Mouse (Mus musculus) midbrain, embryonic 11.5 days (tissue): Measurements from ENCODE around the gene Atp5c1. TPM values are rescaled to one million over a fixed set of nuclear protein-coding genes. Genes with fewer than 3 reads are reported as not detected.

ENCODE experiments used
- ATAC-seq: fragments of 200-750 bp; cut with Nextera tagmentation; 2 replicates; pipeline ENCODE4 v1.8.0; 2017; ENCODE audit warnings: moderate TSS enrichment, moderate library complexity; ENCODE audit not compliant: low FRiP score
- DNase-seq: peaks from one replicate; pipeline ENCODE4 v3.0.0; 2015; ENCODE audit warnings: low spot score; ENCODE audit errors: missing footprints
- H3K27ac ChIP-seq: fragments of 300-500 bp; sonication (generic); 2 replicates; pipeline ENCODE4 v1.5.1; 2014; ENCODE audit warnings: low read depth, low read length
- H3K27me3 ChIP-seq: fragments of 300-500 bp; sonication (generic); 2 replicates; pipeline ENCODE4 v1.6.1; 2014; ENCODE audit warnings: mild to moderate bottlenecking, low read length, moderate library complexity, mixed read lengths; ENCODE audit not compliant: control insufficient read depth, insufficient read depth
- H3K36me3 ChIP-seq: fragments of 300-500 bp; sonication (generic); 2 replicates; pipeline ENCODE4 v1.6.1; 2014; ENCODE audit warnings: mild to moderate bottlenecking, low read length, moderate library complexity, mixed read lengths; ENCODE audit not compliant: control insufficient read depth, insufficient read depth
- H3K4me1 ChIP-seq: fragments of 300-500 bp; sonication (generic); 2 replicates; pipeline ENCODE4 v1.6.1; 2014; ENCODE audit warnings: low read length; ENCODE audit not compliant: control insufficient read depth, insufficient read depth
- H3K4me2 ChIP-seq: fragments of 300-500 bp; sonication (generic); 2 replicates; pipeline ENCODE4 v1.6.1; 2014; ENCODE audit warnings: mild to moderate bottlenecking, moderate library complexity
- H3K4me3 ChIP-seq: fragments of 300-500 bp; sonication (generic); 2 replicates; pipeline ENCODE4 v1.5.1; 2014; ENCODE audit warnings: low read depth, low read length
- H3K9ac ChIP-seq: fragments of 300-500 bp; sonication (generic); 2 replicates; pipeline ENCODE4 v1.6.1; 2014; ENCODE audit warnings: low read length
- H3K9me3 ChIP-seq: fragments of 300-500 bp; sonication (generic); 2 replicates; pipeline ENCODE4 v1.6.1; 2016; ENCODE audit warnings: low read length; ENCODE audit not compliant: control insufficient read depth
- WGBS: fragments of 180-500 bp; shearing (Covaris S2); extraction: QIAGEN DNeasy Blood & Tissue Kit; methylation state at CpG from one replicate; pipeline ENCODE4 v1.1.7; 2014; 5-methylcytosine and 5-hydroxymethylcytosine counted together
- polyA plus RNA-seq: library from polyadenylated mRNA; unstranded; fragments of >200 nt; fragmentation: Nextera tagmentation; extraction: Ambion mirVana; gene quantifications from 2 replicates; pipeline ENCODE4 v1.2.1, GENCODE M21; 2014

Atp5c1 gene
- polyA plus RNA-seq, 1 experiment from 2014 or later: 532 TPM

GRCm38 (mm10) chr2:10033684-10034083 is 46.6 kb downstream of the Atp5c1 start:
- Histone ChIP-seq H3K4me1 (no peaks in the 10 kb centered on the region), H3K4me2 (no peak overlapping the region), H3K27ac (no peak overlapping the region), H3K27me3 (no peaks in the 10 kb centered on the region), H3K9ac (no peak overlapping the region), H3K4me3 (no peak overlapping the region), H3K36me3 (no peaks in the 10 kb centered on the region), H3K9me3 (no peaks in the 10 kb centered on the region)
- no peak for ATAC-seq
- WGBS: 74% methylated on average over 4 of the region's 4 CpGs
- DNase-seq: no peak

- no peak overlapping the region for H3K4me3 ChIP-seq
- H3K9me3 ChIP-seq: no peaks in the 10 kb centered on the region
- no peak overlapping the region for H3K9ac ChIP-seq
- DNase-seq (no peak), ATAC-seq (no peak)
- WGBS: 90% methylated on average over 7 of the region's 7 CpGs
- H3K4me2 ChIP-seq: no peak overlapping the region
- no peaks in the 10 kb centered on the region for H3K36me3 ChIP-seq
- H3K27me3 ChIP-seq: no peaks in the 10 kb centered on the region
- H3K27ac ChIP-seq: no peak overlapping the region
- no peaks in the 10 kb centered on the region for H3K4me1 ChIP-seq
Observed at GRCm38 (mm10) chr2:10029755-10030154, 50.6 kb downstream of the Atp5c1 start.

- no peaks in the 10 kb centered on the region for H3K27me3 ChIP-seq
- H3K9ac ChIP-seq: no peak overlapping the region
- H3K4me2 ChIP-seq: no peak overlapping the region
- no peak for DNase-seq
- H3K9me3 ChIP-seq: no peaks in the 10 kb centered on the region
- WGBS: 90% methylated on average over 6 of the region's 6 CpGs
- H3K27ac ChIP-seq: no peak overlapping the region
- no peak overlapping the region for H3K4me3 ChIP-seq
- no peak for ATAC-seq
- H3K36me3 ChIP-seq: no peaks in the 10 kb centered on the region
- H3K4me1 ChIP-seq: no peaks in the 10 kb centered on the region
Observed at GRCm38 (mm10) chr2:10024264-10024663, 56.0 kb downstream of the Atp5c1 start.

- Histone ChIP-seq H3K9ac (no peak overlapping the region), H3K4me1 (no peaks in the 10 kb centered on the region), H3K9me3 (no peaks in the 10 kb centered on the region), H3K27me3 (no peaks in the 10 kb centered on the region), H3K36me3 (no peaks in the 10 kb centered on the region), H3K27ac (no peak overlapping the region), H3K4me2 (no peak overlapping the region), H3K4me3 (no peak overlapping the region)
- ATAC-seq (no peak), DNase-seq (no peak)
- 91% methylated on average over 11 of the region's 11 CpGs for WGBS
Observed at GRCm38 (mm10) chr2:10021296-10021695, 59.0 kb downstream of the Atp5c1 start.

GRCm38 (mm10) chr2:10014951-10015635 is 65.2 kb downstream of the Atp5c1 start:
- Histone ChIP-seq H3K4me3 (no peak overlapping the region), H3K36me3 (no peaks in the 10 kb centered on the region), H3K4me2 (no peak overlapping the region), H3K4me1 (no peaks in the 10 kb centered on the region), H3K27me3 (no peaks in the 10 kb centered on the region), H3K9ac (no peak overlapping the region), H3K9me3 (no peaks in the 10 kb centered on the region), H3K27ac (no peak overlapping the region)
- no peak for ATAC-seq
- 86% methylated on average over 10 of the region's 10 CpGs for WGBS
- DNase-seq: no peak

GRCm38 (mm10) chr2:10010263-10010909 is 69.9 kb downstream of the Atp5c1 start:
- 38% methylated on average over 7 of the region's 7 CpGs for WGBS
- no peak overlapping the region for H3K9ac ChIP-seq
- ATAC-seq (peak; percentile 57; the same call in 1 of the 2 replicates), DNase-seq (no peak)
- H3K27ac ChIP-seq: no peak overlapping the region
- H3K4me1 ChIP-seq: no peaks in the 10 kb centered on the region
- H3K36me3 ChIP-seq: no peaks in the 10 kb centered on the region
- no peak overlapping the region for H3K4me3 ChIP-seq
- no peak overlapping the region for H3K4me2 ChIP-seq
- H3K9me3 ChIP-seq: no peaks in the 10 kb centered on the region
- no peaks in the 10 kb centered on the region for H3K27me3 ChIP-seq

- Histone ChIP-seq H3K27me3 (no peaks in the 10 kb centered on the region), H3K4me2 (no peak overlapping the region), H3K4me3 (no peak overlapping the region), H3K4me1 (no peaks in the 10 kb centered on the region), H3K36me3 (no peaks in the 10 kb centered on the region), H3K27ac (no peak overlapping the region), H3K9ac (no peak overlapping the region), H3K9me3 (no peaks in the 10 kb centered on the region)
- 83% methylated on average over 13 of the region's 13 CpGs for WGBS
- DNase-seq: no peak
- ATAC-seq: no peak
Observed at GRCm38 (mm10) chr2:10009671-10010254, 70.5 kb downstream of the Atp5c1 start.

- ATAC-seq (no peak), DNase-seq (no peak)
- Histone ChIP-seq H3K4me1 (no peaks in the 10 kb centered on the region), H3K9ac (no peak overlapping the region), H3K36me3 (no peaks in the 10 kb centered on the region), H3K4me2 (no peak overlapping the region), H3K27ac (no peak overlapping the region), H3K27me3 (no peaks in the 10 kb centered on the region), H3K4me3 (no peak overlapping the region), H3K9me3 (no peaks in the 10 kb centered on the region)
- 83% methylated on average over 4 of the region's 4 CpGs for WGBS
Observed at GRCm38 (mm10) chr2:10008593-10008992, 71.7 kb downstream of the Atp5c1 start.
